Mouse (Mus musculus) liver, adult 2 months (tissue): Measurements from ENCODE around the gene Fam222a.

ENCODE experiments used
- CTCF ChIP-seq: fragments of 200-500 bp; IDR thresholded peaks from 2 replicates; pipeline ENCODE4 v1.5.1; 2011; ENCODE audit warnings: low read depth, low read length, control low read depth
- POLR2A ChIP-seq: fragments of 200-500 bp; IDR thresholded peaks from 2 replicates; pipeline ENCODE4 v1.6.1; 2011; ENCODE audit warnings: low read length, control low read depth; ENCODE audit not compliant: insufficient read depth; ENCODE audit errors: extremely low read depth

DNA sequence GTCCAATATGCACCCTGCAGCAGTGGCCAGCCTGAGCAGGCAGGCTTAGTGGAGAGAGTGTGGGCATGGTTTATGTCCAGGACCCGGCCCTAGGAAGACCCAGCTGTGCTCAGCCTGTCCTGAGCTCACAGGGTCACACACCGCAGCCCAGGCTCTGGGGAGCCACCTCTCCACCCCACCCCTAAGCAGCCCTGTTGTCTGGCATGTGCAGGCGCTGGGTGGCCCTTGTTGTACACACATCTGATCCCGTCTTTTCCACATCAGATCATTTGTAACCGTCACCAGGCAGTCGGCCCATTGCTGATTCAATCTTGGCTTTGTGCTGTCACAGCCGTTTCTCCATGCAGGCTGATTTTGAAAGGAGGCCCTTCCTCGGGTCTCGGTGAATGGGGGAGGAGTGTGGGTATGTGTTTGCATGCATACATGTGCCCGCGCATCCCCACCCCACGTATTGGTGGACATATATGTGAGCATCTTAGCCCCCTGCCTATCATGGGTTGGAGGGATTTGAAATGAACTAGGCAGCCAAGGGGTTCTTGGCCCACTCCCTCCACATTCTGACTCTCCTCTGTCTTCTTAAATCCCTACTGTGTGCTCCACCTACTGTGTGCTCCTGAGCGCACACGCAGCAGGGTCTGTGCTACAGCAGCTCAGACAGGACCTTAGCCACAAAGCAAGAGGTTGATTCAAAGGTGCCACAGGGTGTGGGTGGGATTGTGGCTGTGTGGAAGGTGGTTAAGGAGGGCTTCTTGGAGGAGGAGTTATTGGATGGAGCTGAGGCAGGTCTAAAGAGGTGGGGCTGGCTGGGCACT lies 16.7 kb downstream of the Fam222a start:
- TF ChIP-seq POLR2A (no peak), CTCF (no peak)
